Mouse (Mus musculus): ENCODE data around the gene Thrap3. TPM values are rescaled to one million over a fixed set of nuclear protein-coding genes. Genes with fewer than 3 reads are reported as not detected.

Gene Thrap3
- polyA plus RNA-seq, 1 experiment from 2014 or later: 150 TPM

- ATAC-seq (replicated peaks): 0 out of 2 replicates have a peak, but pooled peaks have one; percentile 6
- H3K4me1 ChIP-seq: peaks cover 22% of the 10 kb centered on the region
- 28% methylated on average over 42 of the region's 42 CpGs for WGBS
Observed at GRCm38 (mm10) chr4:126149041-126149676, 53.4 kb downstream of the Thrap3 start.

DNA sequence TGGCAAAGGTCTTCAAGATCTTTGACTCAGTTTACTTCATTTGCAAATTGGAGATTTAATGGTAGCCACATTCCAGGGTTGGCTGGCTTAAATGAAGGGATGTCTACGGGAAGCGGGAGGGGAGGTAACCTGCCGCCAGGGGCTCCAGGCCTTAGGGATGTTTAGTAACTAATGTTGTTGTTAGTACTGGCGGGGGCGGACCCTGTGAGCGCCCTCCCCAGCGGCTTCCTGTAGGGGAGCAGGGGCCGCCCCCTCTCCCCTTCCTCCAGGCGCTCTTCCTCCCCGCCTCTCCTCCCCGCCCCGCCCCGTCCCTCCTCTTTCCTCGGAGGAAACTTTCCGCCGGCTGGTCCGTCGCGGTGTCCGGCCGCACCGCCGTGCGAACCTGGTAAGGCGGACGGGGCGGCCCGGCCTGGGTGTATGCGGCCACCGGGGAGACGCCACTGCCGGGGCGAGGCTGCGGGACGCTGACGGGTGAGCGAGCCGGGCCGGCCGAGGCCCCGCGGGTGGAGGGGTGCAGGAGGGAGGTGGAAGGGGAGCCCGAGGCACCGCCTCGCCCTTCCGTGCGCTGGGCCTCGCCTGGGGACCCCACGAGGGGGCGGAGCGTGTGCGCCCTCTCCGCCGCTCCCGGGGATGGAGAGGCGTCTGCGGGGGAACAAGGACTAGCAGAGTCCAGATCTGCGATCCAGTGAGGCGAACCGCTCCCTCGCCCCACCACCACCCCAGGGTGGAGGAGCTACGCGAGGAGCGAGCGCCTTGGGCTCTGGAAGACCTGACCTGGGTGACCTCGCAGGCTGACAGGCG is 54.2 kb downstream of the Thrap3 start:
- no peak overlapping the region for H3K27ac ChIP-seq
- no peaks in the 10 kb centered on the region for H3K9me3 ChIP-seq
- under 1% methylated on average over 63 of the region's 67 CpGs for WGBS
- peaks cover 38% of the 10 kb centered on the region for H3K27me3 ChIP-seq (replicated peaks)
- H3K36me3 ChIP-seq (replicated peaks): no peaks in the 10 kb centered on the region
- 0 out of 2 replicates have a peak, but pooled peaks have one; percentile 45 for ATAC-seq (replicated peaks)
- H3K4me1 ChIP-seq: peaks cover 22% of the 10 kb centered on the region
- H3K4me3 ChIP-seq: peak overlapping the region; percentile 35
- H3K4me2 ChIP-seq: peak overlapping the region; percentile 59
- H3K9ac ChIP-seq: peak overlapping the region; percentile 18; the same call in 1 of the 2 replicates

More at GRCm38 (mm10) chr4:126149041-126149676, 53.4 kb downstream of the Thrap3 start:
- no peak overlapping the region for H3K27ac ChIP-seq
- H3K4me3 ChIP-seq: peak overlapping the region; percentile 35
- H3K9ac ChIP-seq: peak overlapping the region; percentile 18; the same call in 1 of the 2 replicates
- peaks cover 38% of the 10 kb centered on the region for H3K27me3 ChIP-seq (replicated peaks)
- no peaks in the 10 kb centered on the region for H3K9me3 ChIP-seq
- no peaks in the 10 kb centered on the region for H3K36me3 ChIP-seq (replicated peaks)
- H3K4me2 ChIP-seq: peak overlapping the region; percentile 59

DNA sequence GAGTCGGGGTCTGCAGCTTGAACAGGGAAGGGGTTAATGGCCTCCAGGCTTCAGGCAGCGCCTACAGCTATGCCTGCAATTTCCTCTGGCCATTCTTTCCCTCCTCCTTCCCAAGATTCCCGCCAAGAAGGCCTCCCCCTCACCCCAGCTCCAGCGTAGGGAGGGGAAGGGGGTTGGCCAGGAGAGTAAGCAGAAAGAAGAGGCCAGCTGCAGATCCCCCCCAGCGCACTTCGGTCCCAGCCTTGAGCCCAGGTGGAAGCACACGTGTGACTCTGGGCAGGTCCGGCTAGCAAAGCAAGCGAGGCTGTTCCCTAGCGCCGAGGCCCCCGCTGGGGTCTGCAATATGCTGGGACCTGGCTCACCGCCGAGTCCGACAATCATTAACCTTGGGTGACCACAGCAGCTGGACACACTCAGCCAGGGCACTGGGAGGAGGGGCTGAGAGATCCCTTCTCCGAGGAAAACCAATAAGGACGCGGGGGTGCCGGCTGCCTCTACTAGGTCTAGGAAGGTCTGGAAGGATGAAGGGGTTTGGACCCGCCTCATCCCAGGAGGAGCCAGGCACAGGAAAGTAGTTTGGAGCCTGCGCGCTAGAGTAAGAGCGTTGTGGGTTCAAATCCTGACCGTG is 54.9 kb downstream of the Thrap3 start, which contains the start of gene Eva1b:
Gene Eva1b (plus strand): TSS at position 212 of the 628 bp plus-strand sequence.
- H3K9ac ChIP-seq: peak within 1 kb of the TSS; percentile 18; the same call in 1 of the 2 replicates
- ATAC-seq (replicated peaks): no peak
- WGBS: 3% methylated on average over 24 of the region's 24 CpGs
- H3K4me3 ChIP-seq: peak within 1 kb of the TSS; percentile 35
- peaks cover 38% of the 10 kb centered on the region for H3K27me3 ChIP-seq (replicated peaks)
- H3K27ac ChIP-seq: no peak within 1 kb of the TSS
- H3K36me3 ChIP-seq (replicated peaks): no peaks in the 10 kb centered on the region
- H3K9me3 ChIP-seq: no peaks in the 10 kb centered on the region
- peaks cover 22% of the 10 kb centered on the region for H3K4me1 ChIP-seq
- H3K4me2 ChIP-seq: peak within 1 kb of the TSS; percentile 59

DNA sequence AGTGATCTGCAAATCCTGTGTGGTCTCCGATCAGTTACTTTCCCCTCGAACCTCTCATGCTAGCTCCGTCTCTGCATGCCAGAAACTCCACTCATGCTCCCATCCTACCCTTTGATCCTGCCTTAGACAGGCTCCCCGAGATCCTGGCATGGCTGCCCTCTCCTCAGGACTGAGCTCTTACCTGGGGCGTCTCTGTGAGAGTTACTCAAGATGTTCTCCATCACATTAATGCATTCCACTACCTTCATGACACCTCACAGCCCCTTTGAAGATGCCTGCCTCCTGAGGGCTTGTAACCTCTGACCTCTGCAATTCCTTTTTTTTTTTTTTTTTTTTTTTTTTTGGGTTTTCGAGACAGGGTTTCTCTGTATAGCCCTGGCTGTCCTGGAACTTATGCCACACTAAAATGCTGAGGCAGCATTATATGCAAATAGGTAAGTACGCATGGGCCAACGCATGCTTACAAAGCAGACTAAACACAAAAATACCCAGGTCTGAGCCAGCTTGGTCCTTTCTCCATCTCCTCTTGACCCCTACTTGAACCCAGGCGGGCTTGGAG is 55.5 kb downstream of the Thrap3 start:
- no peak overlapping the region for H3K4me3 ChIP-seq
- WGBS: 59% methylated on average over 9 of the region's 9 CpGs
- H3K4me2 ChIP-seq: no peak overlapping the region
- peaks cover 22% of the 10 kb centered on the region for H3K4me1 ChIP-seq
- no peak overlapping the region for H3K9ac ChIP-seq
- no peak for ATAC-seq (replicated peaks)
- H3K27ac ChIP-seq: no peak overlapping the region
- peaks cover 38% of the 10 kb centered on the region for H3K27me3 ChIP-seq (replicated peaks)
- no peaks in the 10 kb centered on the region for H3K9me3 ChIP-seq
- no peaks in the 10 kb centered on the region for H3K36me3 ChIP-seq (replicated peaks)

DNA sequence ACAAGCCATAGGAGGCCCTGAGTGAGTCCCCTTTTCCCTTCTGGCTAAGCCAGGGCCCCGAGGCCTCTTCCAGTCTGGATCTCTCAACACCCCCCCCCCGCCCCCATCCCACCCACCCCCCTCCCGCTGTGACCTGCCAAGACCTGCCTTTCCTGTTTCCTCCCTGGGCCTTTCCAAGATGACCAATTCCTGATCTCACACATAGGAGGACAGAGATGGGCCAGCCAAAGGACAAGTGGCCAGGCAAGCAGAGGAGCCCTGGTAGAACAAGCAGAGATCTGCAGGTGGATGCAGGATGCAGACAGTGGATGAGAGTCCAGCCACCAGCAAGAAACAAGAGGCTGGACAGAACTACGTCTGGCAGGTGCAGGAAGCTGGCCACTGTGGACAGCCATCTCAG is 57.2 kb downstream of the Thrap3 start:
- no peak overlapping the region for H3K27ac ChIP-seq
- no peaks in the 10 kb centered on the region for H3K9me3 ChIP-seq
- ATAC-seq (replicated peaks): no peak
- H3K4me2 ChIP-seq: no peak overlapping the region
- H3K9ac ChIP-seq: no peak overlapping the region
- no peaks in the 10 kb centered on the region for H3K36me3 ChIP-seq (replicated peaks)
- H3K27me3 ChIP-seq (replicated peaks): peaks cover 32% of the 10 kb centered on the region
- H3K4me1 ChIP-seq: peaks cover 22% of the 10 kb centered on the region
- no peak overlapping the region for H3K4me3 ChIP-seq
- 62% methylated on average over 4 of the region's 4 CpGs for WGBS

GRCm38 (mm10) chr4:126141021-126141420 is 61.5 kb downstream of the Thrap3 start:
- H3K9ac ChIP-seq: no peak overlapping the region
- H3K27me3 ChIP-seq (replicated peaks): no peaks in the 10 kb centered on the region
- no peak overlapping the region for H3K4me2 ChIP-seq
- H3K4me3 ChIP-seq: no peak overlapping the region
- ATAC-seq (replicated peaks): no peak
- WGBS: 86% methylated on average over 5 of the region's 5 CpGs
- no peak overlapping the region for H3K27ac ChIP-seq
- no peaks in the 10 kb centered on the region for H3K4me1 ChIP-seq
- peaks cover 34% of the 10 kb centered on the region for H3K36me3 ChIP-seq (replicated peaks)
- H3K9me3 ChIP-seq: no peaks in the 10 kb centered on the region

DNA sequence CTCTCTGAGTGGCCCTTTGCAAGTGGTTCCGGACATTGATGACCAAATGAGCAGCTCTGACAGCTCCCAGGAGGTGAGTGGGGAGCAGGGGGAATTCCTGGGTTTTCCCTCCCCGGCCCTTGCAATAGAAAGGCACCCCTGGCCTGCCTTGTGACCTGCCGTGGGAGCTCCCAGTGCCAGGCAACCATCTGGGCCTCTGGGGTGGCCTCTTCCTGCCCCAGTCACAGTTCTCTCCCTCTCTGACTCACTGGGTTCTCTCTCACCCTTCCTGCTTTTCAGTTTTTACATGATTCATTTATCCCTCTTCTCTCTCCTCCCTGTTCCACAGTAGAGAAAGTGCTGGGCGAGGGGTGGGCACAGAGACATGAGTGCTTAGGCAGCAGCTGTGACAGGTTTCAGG is 64.8 kb downstream of the Thrap3 start:
- H3K9ac ChIP-seq: no peak overlapping the region
- H3K36me3 ChIP-seq (replicated peaks): peaks cover 50% of the 10 kb centered on the region
- no peak overlapping the region for H3K4me3 ChIP-seq
- WGBS: 84% methylated on average over 4 of the region's 4 CpGs
- H3K9me3 ChIP-seq: no peaks in the 10 kb centered on the region
- no peak for ATAC-seq (replicated peaks)
- H3K27ac ChIP-seq: no peak overlapping the region
- no peaks in the 10 kb centered on the region for H3K27me3 ChIP-seq (replicated peaks)
- H3K4me2 ChIP-seq: no peak overlapping the region
- peaks cover under 1% of the 10 kb centered on the region; the same call in 1 of the 2 replicates for H3K4me1 ChIP-seq

DNA sequence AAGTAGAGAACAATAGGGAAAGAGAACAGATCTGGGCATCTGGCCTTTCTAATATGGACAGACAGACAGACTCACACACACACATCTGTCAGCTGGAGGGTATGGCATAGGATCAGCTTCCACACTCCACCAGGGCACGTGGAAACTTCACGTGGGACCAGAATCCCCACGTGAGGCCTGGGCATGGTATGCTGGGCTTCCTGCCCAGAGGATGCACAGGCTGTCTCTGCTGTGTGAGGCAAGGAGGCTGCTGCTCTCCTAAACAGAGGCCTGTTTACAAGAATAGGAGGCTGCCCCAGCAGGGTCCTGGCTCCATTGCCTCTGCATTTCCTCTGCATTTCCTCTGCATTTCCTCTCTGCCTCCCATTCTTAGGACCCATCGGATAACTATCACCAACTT is 67.9 kb downstream of the Thrap3 start:
- Histone ChIP-seq H3K9me3 (no peaks in the 10 kb centered on the region), H3K9ac (no peak overlapping the region), H3K27me3 (replicated peaks) (no peaks in the 10 kb centered on the region), H3K36me3 (replicated peaks) (peaks cover 50% of the 10 kb centered on the region), H3K4me3 (no peak overlapping the region), H3K4me2 (no peak overlapping the region), H3K4me1 (peaks cover 15% of the 10 kb centered on the region), H3K27ac (no peak overlapping the region)
- WGBS: 89% methylated on average over 4 of the region's 4 CpGs
- no peak for ATAC-seq (replicated peaks)

GRCm38 (mm10) chr4:126134236-126134635 is 68.3 kb downstream of the Thrap3 start:
- H3K4me3 ChIP-seq: no peak overlapping the region
- peaks cover 15% of the 10 kb centered on the region for H3K4me1 ChIP-seq
- H3K9me3 ChIP-seq: no peaks in the 10 kb centered on the region
- no peak for ATAC-seq (replicated peaks)
- H3K27me3 ChIP-seq (replicated peaks): no peaks in the 10 kb centered on the region
- H3K36me3 ChIP-seq (replicated peaks): peaks cover 49% of the 10 kb centered on the region
- no peak overlapping the region for H3K4me2 ChIP-seq
- H3K9ac ChIP-seq: no peak overlapping the region
- WGBS: 93% methylated on average over 4 of the region's 4 CpGs
- H3K27ac ChIP-seq: no peak overlapping the region

DNA sequence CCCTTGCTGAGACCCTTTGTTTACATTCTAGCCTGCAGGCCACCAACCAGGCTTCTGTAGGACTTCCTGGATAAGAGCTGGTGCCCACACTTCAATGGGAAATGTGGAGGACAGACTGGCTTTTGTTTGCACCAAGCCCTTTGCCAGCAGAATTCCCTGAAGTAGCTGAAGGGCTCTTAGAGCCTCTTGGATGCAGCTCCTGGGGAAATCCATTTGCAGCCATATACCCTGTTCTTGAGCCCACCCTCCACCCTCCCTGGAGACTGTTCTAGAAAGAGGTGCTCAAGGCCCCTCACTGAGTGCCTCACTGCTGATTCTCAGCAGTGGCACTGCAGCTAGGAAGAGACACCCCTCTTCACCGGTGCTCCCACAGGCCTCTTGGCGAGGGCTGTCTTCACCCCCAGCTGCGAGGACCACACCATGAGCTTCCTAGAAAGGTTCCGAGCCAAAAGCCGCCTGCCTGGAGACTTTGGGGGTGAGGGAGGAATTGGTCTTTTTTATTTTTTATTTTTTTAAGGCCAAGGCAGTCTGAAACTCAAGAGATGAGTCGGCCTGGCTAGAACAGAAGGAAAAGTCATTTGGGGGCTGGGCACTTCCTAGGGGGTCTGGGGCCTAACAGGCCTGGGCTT is 69.8 kb downstream of the Thrap3 start:
- peaks cover 15% of the 10 kb centered on the region for H3K4me1 ChIP-seq
- peaks cover 40% of the 10 kb centered on the region for H3K36me3 ChIP-seq (replicated peaks)
- H3K27ac ChIP-seq: 0 out of 2 replicates have a peak overlapping the region, but pooled peaks have one; percentile 15
- H3K4me3 ChIP-seq: no peak overlapping the region
- no peak overlapping the region for H3K9ac ChIP-seq
- no peaks in the 10 kb centered on the region for H3K9me3 ChIP-seq
- no peak overlapping the region for H3K4me2 ChIP-seq
- WGBS: 75% methylated on average over 6 of the region's 6 CpGs
- no peak for ATAC-seq (replicated peaks)
- no peaks in the 10 kb centered on the region for H3K27me3 ChIP-seq (replicated peaks)

DNA sequence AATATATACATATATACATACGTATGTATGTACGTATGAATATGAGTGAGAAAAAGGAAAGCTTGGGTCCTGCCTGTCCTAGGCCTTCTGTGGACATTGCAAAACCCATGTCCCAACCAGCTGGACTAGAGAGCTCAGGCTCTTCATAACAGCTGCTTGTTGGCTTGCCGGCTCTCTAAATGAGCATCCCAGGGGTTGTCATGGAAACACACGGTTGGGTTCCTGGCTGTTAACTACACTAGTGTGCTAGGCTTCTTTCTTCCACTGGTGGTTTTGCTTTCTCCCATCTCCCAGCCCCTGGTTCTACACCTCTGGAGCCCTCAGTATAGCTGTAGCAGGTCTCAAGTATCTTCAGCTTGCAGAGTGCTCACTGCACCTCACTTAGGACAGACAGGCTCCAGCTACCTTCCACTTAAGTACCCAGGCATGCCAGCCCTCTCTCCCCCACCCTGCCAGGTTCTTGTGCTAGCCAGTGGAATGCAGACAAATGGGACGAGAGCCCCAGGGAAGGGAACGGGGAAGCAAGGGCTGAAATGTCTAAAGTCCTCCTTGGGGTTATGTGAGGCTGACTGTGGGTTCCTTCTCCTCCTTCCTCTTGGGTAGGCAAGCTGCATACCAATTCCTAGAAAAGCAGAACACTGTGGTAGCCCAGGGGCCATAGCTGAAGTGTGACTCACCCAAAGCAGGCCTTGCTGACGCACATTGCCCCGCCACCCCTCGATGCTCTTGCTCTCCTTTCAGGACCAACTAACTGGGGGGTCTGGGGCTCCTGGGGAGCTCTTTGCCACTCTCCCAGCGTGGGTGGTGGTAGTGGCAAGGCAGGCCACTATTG is 71.1 kb downstream of the Thrap3 start:
- H3K36me3 ChIP-seq (replicated peaks): peaks cover 30% of the 10 kb centered on the region
- 0 out of 2 replicates have a peak, but pooled peaks have one; percentile 62 for ATAC-seq (replicated peaks)

More for the DNA sequence above, 71.1 kb downstream of the Thrap3 start:
- 66% methylated on average over 10 of the region's 10 CpGs for WGBS
- H3K27me3 ChIP-seq (replicated peaks): no peaks in the 10 kb centered on the region
- H3K4me1 ChIP-seq: peaks cover 15% of the 10 kb centered on the region
- H3K4me2 ChIP-seq: no peak overlapping the region
- H3K27ac ChIP-seq: peak overlapping the region; percentile 39; the same call in 1 of the 2 replicates
- no peaks in the 10 kb centered on the region for H3K9me3 ChIP-seq
- no peak overlapping the region for H3K4me3 ChIP-seq
- no peak overlapping the region for H3K9ac ChIP-seq

Measured in midbrain, embryonic 15.5 days (tissue).